Mouse (Mus musculus) gastrocnemius, adult 8-10 months (tissue): ENCODE results near the gene Wdr1. TPM values are rescaled to one million over a fixed set of nuclear protein-coding genes. Genes with fewer than 3 reads are reported as not detected.
A peak's percentile ranks its signal among the peaks of the same experiment; 100 is the strongest.

Experiments used
- DNase-seq, 2 experiments: peaks; one replicate each; pipeline ENCODE4 v3.0.0; 2022; ENCODE audit warnings: low spot score in 2 of 2
- total RNA-seq, 4 experiments: library from RNA; stranded (reverse); gene quantifications; 2 replicates each; pipeline ENCODE4 v1.2.4; 2022

Wdr1 gene
- total RNA-seq, 4 experiments from 2014 or later, result 35.3 to 43.7 (median 38.8) TPM

DNA sequence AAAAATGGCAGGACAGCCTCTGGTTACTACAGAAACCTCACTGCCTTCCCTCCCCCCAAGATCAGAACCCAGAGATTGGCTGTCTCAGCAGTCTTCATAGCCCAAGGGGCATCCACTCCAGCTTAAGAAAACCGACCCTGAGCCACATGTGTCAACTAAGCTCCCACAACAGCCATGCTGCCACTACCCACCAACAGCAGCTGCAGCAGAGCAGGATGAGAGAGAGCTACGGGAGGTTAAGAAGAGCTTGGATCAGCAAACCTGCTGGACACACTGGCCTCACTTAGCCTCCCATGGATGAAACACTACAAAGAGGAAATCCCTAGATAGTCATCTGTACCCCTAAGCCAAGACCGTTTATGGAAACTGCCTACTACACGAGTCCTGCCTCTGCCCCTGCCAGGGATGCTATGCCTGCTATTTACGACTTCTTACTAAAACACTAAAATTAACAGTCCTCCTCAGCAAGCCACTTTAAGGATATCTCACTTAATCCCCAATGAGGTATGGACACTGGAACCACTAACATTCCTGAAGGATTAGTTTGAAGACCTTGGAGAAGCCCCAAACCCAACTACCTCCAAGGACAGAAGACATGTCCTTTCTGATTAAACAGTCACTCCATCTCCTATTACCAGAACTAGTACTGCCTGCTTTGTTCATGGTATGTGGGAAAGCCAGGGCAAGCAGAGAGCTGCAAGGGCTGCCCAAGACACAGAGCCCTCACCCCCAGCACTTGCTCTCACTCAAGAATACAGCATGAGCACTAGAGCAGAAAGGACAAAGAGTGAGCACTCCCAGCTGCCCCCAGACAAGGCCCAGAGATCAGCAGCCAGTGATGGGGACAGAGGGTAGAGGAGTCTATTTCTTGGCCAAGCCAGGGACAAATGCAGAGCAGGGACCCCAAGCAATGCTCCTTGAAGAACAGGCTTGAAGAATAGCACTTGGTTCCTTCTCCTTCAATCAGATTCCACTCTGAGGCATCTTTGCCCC, 18.3 kb downstream of the Wdr1 start:
- DNase-seq, result no peak

GRCm38 (mm10) chr5:38543496-38544217, 19.4 kb downstream of the Wdr1 start:
- DNase-seq, result peak in 1 of 2 experiments; percentile 15

GRCm38 (mm10) chr5:38541728-38542127, 21.3 kb downstream of the Wdr1 start:
- DNase-seq, result peak; percentile 22 to 50

- no peak for DNase-seq
These were observed 22.1 kb downstream of the Wdr1 start for GRCm38 (mm10) chr5:38540898-38541297.

GRCm38 (mm10) chr5:38538508-38538907, 24.5 kb downstream of the Wdr1 start:
- no peak for DNase-seq

GRCm38 (mm10) chr5:38537845-38538244, 25.2 kb downstream of the Wdr1 start:
- no peak for DNase-seq

- DNase-seq, result peak; percentile 46 to 68
These were observed 26.2 kb downstream of the Wdr1 start for GRCm38 (mm10) chr5:38536822-38537221.

GRCm38 (mm10) chr5:38532084-38532483, 30.9 kb downstream of the Wdr1 start:
- no peak for DNase-seq

DNA sequence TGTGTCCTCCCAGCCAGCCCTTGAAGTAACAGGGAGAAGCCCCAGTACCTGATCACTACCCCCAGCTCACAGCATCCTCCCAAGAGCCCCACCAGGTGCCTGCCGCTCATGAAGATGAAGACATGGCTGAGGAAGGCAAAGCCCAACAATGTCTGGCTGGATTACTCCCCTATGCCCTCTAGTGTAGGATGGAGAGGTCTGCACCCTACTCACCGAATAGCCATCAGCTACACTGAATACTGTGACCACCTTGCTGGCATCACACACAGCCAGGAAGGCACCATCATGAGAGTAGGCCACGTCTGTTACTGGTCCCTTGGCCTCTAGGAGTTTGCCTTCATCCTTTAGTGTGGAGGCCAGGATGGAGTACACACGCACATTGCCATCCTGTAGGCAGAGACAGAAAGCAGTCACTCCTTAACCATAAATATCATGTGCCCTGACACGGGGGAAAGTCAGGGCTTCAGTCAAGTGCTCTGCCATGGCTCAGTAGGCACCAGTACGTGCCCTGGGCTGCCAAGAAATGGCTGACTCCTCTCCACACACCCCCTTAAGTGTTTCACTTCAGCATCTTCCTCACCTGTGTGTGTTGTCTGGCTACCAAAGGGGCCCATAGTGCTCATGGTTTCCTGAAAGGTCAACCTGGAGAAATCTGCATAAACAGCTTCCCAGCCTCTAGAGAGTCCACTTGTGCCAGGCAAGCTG, 33.1 kb downstream of the Wdr1 start:
- no peak for DNase-seq

GRCm38 (mm10) chr5:38522977-38523376, 40.0 kb downstream of the Wdr1 start:
- DNase-seq, result no peak

GRCm38 (mm10) chr5:38520838-38521237, 42.2 kb downstream of the Wdr1 start:
- no peak for DNase-seq

- no peak for DNase-seq
These were observed 46.8 kb downstream of the Wdr1 start for GRCm38 (mm10) chr5:38516267-38516666.

GRCm38 (mm10) chr5:38512991-38513390, 50.0 kb downstream of the Wdr1 start:
- no peak for DNase-seq

DNA sequence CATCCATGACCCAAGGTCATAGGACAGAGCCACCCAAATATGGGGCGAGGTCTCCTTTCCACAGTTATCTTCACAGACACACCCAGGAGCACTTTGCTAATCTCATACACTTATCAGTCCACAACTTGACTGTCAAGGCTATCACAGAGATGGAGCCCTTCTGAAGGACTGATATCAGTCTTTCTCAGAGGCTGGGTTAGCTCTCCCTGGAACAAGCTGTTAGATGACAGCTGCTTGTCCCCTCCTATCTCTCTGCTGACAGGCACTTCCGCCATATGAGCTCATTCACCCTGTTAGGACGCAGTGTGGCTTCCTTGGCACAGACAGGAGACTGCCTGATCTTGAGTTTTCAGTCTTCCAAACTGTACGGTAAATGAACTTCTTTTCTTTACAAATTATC, 53.5 kb downstream of the Wdr1 start:
- no peak for DNase-seq

DNA sequence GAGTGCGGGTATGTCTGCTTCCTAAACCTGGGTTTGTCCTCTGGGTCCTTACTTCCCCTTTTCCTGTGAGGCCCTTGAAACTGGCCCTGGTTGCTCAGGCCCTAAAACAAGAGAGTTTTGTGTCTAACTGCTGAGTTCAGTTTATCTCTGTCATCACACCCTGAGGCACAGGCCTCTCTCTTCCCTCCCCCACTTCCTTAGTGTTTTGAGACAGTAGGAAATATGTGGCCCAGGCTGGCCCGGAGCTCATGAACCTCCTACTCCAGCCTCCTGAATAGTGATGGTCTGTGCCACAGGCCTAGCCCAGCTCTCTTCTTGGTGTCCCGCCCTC, 57.6 kb downstream of the Wdr1 start:
- DNase-seq, result no peak

GRCm38 (mm10) chr5:38504747-38505434, 58.1 kb downstream of the Wdr1 start:
- no peak for DNase-seq

DNA sequence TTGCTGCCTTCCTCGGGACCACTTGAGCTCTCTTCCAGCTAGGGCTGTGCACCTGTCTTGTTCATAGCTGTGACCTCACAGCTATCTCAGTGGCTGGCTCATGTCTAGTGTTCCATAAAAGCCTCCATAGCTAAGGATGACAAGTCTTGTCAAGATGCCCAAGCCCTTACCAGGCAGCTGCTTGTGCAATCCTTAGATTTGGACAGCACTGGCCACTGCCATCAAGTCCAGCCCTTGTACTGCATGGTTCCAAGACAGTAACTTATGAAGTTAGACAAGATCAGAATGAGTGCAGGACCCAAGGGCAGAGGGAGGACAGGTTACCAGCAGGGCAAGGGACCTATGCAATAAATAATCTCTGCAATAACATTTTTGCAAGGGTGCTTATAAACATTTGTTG, 58.9 kb downstream of the Wdr1 start:
- no peak for DNase-seq

- no peak for DNase-seq
These were observed 60.0 kb downstream of the Wdr1 start, which contains the start of gene Slc2a9 for GRCm38 (mm10) chr5:38502992-38503391. Slc2a9 (minus strand) TSS chr5:38503143.

- no peak for DNase-seq
These were observed 63.0 kb downstream of the Wdr1 start for GRCm38 (mm10) chr5:38500043-38500442.

DNA sequence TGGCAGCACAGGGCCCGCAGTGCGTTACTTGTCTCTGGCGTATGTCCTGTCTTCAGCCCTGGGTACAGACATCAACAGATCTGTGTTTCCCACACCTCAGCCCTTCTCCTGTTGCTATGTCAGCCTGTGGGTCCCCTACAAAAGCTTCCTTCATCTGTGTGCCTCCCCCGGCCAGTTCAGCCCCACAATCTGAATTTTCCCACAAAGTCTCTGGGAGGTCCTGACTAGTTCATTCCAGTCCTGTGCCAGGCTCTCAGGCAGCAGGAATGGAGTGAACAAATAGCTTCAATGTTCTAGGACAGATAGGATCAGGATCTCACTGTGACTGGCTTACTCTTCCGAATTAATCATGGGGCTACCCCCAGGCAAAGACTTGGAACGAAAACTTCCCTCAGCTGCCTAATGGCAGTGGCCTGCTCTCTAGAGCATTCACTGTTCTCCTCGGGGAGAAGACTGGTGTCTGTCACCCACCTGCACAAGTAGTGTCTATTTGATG, 63.7 kb downstream of the Wdr1 start:
- DNase-seq, result no peak

DNA sequence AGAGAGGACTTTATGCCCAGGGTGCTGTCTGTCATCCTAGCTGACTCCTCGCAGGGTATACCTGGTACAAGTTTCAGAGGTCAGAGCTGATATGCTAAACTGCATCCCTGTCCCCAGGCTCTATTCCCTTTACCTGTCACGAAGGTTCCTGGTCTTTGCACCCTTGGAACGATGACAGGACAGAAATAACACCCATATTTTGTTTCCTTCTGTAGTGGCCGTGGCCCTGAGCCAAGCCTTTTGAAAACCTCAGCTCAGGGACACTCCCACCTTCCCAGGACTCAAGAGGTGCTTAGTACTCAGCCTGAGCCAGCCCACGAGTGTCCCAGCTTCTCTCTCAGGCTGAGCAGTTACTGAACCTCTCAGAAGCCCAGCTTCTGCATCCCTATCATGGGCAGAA, 64.5 kb downstream of the Wdr1 start:
- DNase-seq, result no peak
